Mouse (Mus musculus) cerebellum, adult 2 months (tissue): ENCODE measurements at regions not wholly inside any gene's neighbourhood (a gene's known extent, or its start where the extent isn't known, plus 50 kb on each side); places are given as distances from the start of the nearest gene placed in this dataset.

Source experiments
- DNase-seq, 2 experiments: peaks; one replicate each; pipeline ENCODE4 v3.0.0; 2021
- H3K27ac ChIP-seq: fragments of 200-500 bp; 2 replicates; pipeline ENCODE4 v1.5.1; 2012; ENCODE audit warnings: low read length, control low read depth, inconsistent platforms; ENCODE audit not compliant: insufficient read depth
- H3K27me3 ChIP-seq: fragments of 200-500 bp; 2 replicates; pipeline ENCODE4 v1.6.1; 2012; ENCODE audit warnings: inconsistent platforms, mild to moderate bottlenecking, low read length, moderate library complexity; ENCODE audit not compliant: control insufficient read depth, insufficient read depth
- H3K4me1 ChIP-seq: fragments of 200-500 bp; 2 replicates; pipeline ENCODE4 v1.6.1; 2011; ENCODE audit warnings: low read length; ENCODE audit not compliant: control insufficient read depth, insufficient read depth
- H3K4me3 ChIP-seq: fragments of 200-500 bp; replicated peaks from 2 replicates; pipeline ENCODE3; 2011; ENCODE audit warnings: mild to moderate bottlenecking, low read depth, low read length, control low read depth; ENCODE audit not compliant: insufficient read depth
- CTCF ChIP-seq: fragments of 200-500 bp; IDR thresholded peaks from 2 replicates; pipeline ENCODE4 v1.5.1; 2011; ENCODE audit warnings: low read depth, mild to moderate bottlenecking, control low read depth, low read length, moderate library complexity, borderline replicate concordance; ENCODE audit not compliant: insufficient read depth
- POLR2A ChIP-seq: fragments of 200-500 bp; IDR thresholded peaks from 2 replicates; pipeline ENCODE4 v1.6.1; 2011; ENCODE audit warnings: low read length, control low read depth, borderline replicate concordance; ENCODE audit not compliant: insufficient read depth
- WGBS: fragments of 180-500 bp; shearing (Covaris S2); methylation state at CpG from one replicate; pipeline ENCODE4 v1.1.7; 2018; 5-methylcytosine and 5-hydroxymethylcytosine counted together

DNA sequence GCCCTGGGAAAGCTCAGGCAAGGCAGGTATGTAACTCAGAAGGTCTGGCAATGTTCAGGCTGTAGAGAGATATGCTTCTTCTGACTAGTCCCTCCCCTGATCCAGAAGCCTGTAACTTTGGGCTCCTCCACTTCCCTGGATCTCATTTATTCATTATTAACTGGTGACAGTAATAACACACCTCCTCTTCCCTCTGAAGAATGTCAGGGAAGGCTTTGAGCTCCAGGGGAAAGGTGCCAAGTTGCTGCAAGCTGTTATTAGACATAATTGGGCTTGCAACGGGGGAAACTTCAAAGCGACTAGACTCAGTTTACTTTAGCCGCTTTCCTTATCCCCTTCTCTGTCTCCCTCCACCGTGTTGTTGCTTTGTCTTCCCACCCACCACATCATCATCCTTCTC, 75.6 kb upstream of the Tmprss2 start:
- WGBS: 71% methylated on average over 4 of the region's 4 CpGs
- TF ChIP-seq POLR2A (no peak), CTCF (no peak)
- no peaks in the 10 kb centered on the region for H3K27me3 ChIP-seq
- H3K4me3 ChIP-seq: no peak overlapping the region
- H3K4me1 ChIP-seq: no peaks in the 10 kb centered on the region
- H3K27ac ChIP-seq: no peak overlapping the region
- DNase-seq: no peak

DNA sequence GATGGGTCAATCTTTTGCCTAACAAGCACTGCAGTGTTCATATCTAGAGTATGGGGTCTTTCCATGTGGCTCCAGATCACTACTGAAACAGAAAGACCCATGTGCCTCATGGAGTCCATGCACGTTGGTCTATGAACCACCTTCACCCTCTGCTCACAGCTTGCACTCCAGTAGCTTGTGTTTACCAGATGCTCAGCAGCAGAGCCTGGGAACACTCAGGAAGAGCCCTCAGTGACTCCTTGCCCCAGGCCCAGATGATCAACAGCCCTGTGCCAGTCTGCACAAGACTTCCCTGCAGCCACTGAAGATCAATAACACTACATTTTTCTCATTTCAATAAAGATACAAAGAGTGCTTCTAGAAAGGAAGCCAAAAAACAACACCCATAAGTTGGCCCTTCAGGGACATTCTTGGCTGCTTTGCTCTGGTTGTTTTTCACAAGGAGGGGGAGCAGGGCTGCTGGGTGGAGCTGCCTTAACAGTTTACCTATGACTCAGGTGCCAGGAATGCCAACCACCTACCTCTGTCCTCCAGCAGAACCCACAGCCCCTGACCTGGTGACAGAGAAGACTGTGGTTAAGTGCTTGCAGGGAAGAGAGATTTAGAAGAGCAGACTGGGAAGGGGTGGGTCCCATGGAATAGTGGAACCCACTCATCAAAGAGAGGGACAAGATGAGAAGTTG, 74.7 kb upstream of the Tmprss2 start:
- Histone ChIP-seq H3K4me1 (no peaks in the 10 kb centered on the region), H3K4me3 (no peak overlapping the region), H3K27ac (no peak overlapping the region), H3K27me3 (no peaks in the 10 kb centered on the region)
- TF ChIP-seq POLR2A (no peak), CTCF (no peak)
- WGBS: 73% methylated on average over 1 of the region's 1 CpGs
- DNase-seq: no peak

DNA sequence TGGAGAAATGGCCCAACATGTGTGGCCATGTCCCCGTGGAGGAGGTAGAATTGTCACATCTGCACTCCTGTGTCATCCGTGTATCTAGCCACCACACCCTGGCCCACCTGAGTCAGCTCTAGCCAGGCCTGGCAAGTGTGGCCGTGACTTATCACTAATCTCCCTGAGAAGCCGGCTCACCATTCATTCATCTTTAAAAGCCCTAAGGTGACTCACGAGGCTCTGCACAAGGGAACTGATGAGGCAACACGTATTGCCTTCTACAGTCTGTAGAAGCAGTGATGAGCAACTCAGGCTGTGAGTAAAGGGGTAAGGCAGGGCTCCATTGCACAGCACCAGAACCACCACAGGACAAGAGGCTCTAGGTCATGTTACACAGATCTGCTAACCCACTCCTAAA, 70.2 kb upstream of the Tmprss2 start:
- Histone ChIP-seq H3K27me3 (no peaks in the 10 kb centered on the region), H3K4me3 (no peak overlapping the region), H3K4me1 (no peaks in the 10 kb centered on the region), H3K27ac (no peak overlapping the region)
- WGBS: 86% methylated on average over 6 of the region's 6 CpGs
- TF ChIP-seq CTCF (no peak), POLR2A (no peak)
- DNase-seq: no peak

DNA sequence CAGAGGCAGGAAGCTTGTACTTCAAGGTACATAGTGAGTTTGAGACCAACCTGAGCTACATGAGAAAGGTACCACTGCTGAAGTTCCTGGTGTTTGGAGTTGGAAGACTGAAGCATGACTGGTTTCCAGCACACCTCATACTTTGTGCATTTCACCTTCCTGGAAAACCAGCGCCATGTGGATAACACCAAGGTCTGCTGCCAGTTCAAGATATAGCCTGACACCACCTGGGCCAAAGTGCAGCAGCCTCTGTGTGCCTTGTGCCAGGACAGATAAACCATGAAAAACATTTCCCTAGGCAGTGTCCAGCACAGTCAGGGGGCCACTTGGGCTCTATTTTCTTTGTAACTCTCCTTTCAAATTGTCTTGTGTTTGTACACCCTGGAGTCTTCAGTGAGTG, 68.8 kb upstream of the Tmprss2 start:
- 84% methylated on average over 1 of the region's 1 CpGs for WGBS

DNA sequence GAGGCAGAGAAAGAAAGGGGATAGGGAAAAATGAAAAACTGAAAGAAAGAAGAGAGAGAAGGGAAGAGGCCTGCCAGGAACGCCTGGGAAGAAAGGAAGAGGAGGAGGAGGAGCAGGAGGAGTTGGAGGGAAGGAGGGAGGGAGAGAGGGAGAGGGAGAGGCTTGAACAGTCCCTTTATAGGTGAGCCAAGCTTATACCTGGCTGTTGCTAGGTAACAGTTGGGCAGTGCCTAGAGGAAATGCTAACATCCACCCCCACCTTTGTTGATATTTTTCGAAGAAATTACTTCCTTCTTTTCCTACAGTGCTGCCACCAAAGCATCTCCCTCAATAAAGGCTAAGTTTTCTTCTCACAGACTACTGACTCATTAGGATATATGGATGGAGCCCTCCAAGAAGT, 68.3 kb upstream of the Tmprss2 start:
- WGBS: 81% methylated on average over 2 of the region's 2 CpGs
- DNase-seq: no peak
- Histone ChIP-seq H3K4me1 (peaks cover 4% of the 10 kb centered on the region), H3K27ac (no peak overlapping the region), H3K27me3 (no peaks in the 10 kb centered on the region), H3K4me3 (no peak overlapping the region)
- TF ChIP-seq CTCF (no peak), POLR2A (no peak)

More for the DNA sequence above, 68.8 kb upstream of the Tmprss2 start:
- H3K4me1 ChIP-seq: peaks cover 4% of the 10 kb centered on the region; the same call in 1 of the 2 replicates
- no peak for DNase-seq
- TF ChIP-seq POLR2A (no peak), CTCF (no peak)
- H3K27ac ChIP-seq: no peak overlapping the region
- H3K27me3 ChIP-seq: no peaks in the 10 kb centered on the region
- H3K4me3 ChIP-seq: no peak overlapping the region

DNA sequence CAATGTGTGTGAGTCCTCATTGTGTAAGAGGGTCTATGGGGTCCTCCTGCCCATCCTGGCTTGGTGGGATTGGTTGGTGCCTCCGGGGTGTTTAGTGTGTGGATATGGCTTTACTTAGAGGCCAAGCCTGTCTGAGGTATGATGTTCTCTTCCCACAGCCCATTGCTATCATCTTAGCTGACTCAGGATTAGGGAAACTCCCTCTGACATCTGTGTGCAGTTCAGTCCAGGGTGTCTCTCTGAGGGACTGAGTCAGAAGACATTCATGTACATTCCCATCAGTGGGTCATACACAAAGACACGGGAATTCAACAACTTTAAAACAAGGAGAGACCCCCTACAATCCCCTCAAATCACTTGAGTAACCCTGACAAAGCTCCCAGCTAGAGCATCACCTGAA, 66.6 kb upstream of the Tmprss2 start:
- WGBS: 83% methylated on average over 2 of the region's 2 CpGs
- TF ChIP-seq POLR2A (no peak), CTCF (no peak)

DNA sequence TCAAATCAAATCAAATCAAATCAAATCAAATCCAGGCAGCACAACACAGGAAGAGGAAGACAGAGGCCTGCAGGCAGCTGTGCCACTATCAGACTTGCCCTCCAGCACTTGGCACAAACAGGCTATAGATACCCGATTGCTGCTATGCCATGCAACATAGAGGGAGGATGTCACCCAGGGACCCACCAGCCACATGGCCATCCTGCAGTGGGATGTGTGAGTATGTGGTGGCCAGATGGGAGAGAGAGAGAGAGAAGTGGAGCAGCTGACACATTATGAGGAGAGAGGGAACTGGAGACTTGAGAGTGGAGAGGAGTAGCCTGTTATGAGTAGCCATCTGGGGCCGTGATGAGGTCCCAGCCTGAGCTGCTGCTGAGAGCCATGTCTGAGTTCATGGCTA, 62.6 kb upstream of the Tmprss2 start:
- no peak for TF ChIP-seq CTCF
- no peak for TF ChIP-seq POLR2A
- no peaks in the 10 kb centered on the region for H3K27me3 ChIP-seq
- peaks cover 25% of the 10 kb centered on the region for H3K4me1 ChIP-seq
- no peak overlapping the region for H3K4me3 ChIP-seq
- DNase-seq: no peak
- H3K27ac ChIP-seq: no peak overlapping the region
- WGBS: 41% methylated on average over 2 of the region's 2 CpGs

More for the DNA sequence above, 66.6 kb upstream of the Tmprss2 start:
- no peak for DNase-seq
- Histone ChIP-seq H3K27me3 (no peaks in the 10 kb centered on the region), H3K27ac (no peak overlapping the region), H3K4me1 (peaks cover 12% of the 10 kb centered on the region), H3K4me3 (no peak overlapping the region)

DNA sequence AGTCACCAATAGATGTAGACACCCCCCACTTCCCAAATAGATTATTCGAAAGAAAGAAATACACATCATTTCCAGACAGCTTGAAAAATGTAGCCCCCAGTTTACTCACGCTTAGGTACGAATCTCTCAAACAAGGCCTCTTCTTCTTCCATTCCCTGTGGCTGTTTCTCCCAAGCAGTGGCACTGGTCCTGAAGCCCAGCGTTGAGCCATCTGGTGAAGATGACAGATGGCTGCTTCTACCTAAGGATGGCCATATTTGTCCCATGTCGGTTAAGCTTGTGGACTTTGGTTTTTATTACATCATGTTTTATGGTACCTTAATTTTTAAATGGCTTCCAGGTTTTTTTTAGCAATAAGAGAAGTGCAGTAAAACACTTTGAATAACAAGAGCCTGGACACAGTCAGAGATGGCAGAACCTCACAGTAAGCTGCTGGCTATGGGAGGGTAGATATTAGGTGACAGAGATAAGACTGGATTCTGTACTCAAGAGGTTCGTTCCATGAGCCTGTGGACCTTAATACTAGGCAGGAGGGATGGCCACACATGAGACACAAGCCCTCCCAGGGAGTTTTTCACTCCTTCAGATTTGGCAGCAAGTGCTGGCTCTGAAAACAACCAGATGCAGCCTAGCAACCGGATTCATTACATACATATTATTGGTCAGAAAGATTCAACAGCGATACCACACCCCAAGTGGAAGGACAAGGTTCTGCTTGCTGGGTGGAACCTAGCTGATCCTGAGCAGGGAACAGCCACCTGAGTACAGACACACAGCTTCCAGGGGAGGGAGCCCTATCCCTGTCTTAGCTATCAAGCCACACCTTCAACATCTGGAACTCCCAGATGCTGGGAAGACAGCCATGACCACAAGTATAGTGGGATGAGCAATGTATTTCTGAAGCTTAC, 59.4 kb upstream of the Tmprss2 start:
- WGBS: 26% methylated on average over 8 of the region's 8 CpGs
- DNase-seq: peak in 1 of 2 experiments; percentile 56
- TF ChIP-seq CTCF: no peak
- no peak for TF ChIP-seq POLR2A
- Histone ChIP-seq H3K27ac (no peak overlapping the region), H3K4me3 (no peak overlapping the region), H3K4me1 (peaks cover 25% of the 10 kb centered on the region), H3K27me3 (no peaks in the 10 kb centered on the region)
